Mouse (Mus musculus): ENCODE data around the gene Ldb2. TPM values are rescaled to one million over a fixed set of nuclear protein-coding genes. Genes with fewer than 3 reads are reported as not detected.
A peak's percentile ranks its signal among the peaks of the same experiment; 100 is the strongest.

The Ldb2 gene
- polyA plus RNA-seq, 1 experiment from 2014 or later: 91.7 TPM

GRCm38 (mm10) chr5:44693674-44694073 lies 105.8 kb downstream of the Ldb2 start:
- Histone ChIP-seq H3K4me1 (ENCODE audit: insufficient read depth, low read depth, low read length) (no peaks in the 10 kb centered on the region), H3K9me3 (ENCODE audit: low read length) (no peaks in the 10 kb centered on the region), H3K9ac (replicated peaks; ENCODE audit: low read depth) (no peak overlapping the region), H3K27ac (ENCODE audit: low read length) (no peak overlapping the region), H3K4me3 (ENCODE audit: low read depth, low read length) (no peak overlapping the region), H3K27me3 (replicated peaks; ENCODE audit: insufficient read depth, low read length) (no peaks in the 10 kb centered on the region), H3K4me2 (replicated peaks; ENCODE audit: low read depth, low read length) (no peak overlapping the region), H3K36me3 (ENCODE audit: insufficient read depth, low read length) (no peaks in the 10 kb centered on the region)
- DNase-seq (ENCODE audit: low spot score): no peak
- TF ChIP-seq EP300 (IDR thresholded peaks at IDR 0.05) (no peak), CTCF (IDR thresholded peaks at IDR 0.05) (no peak)
- ATAC-seq: no peak
- 59% methylated on average over 5 of the region's 5 CpGs for WGBS

DNA sequence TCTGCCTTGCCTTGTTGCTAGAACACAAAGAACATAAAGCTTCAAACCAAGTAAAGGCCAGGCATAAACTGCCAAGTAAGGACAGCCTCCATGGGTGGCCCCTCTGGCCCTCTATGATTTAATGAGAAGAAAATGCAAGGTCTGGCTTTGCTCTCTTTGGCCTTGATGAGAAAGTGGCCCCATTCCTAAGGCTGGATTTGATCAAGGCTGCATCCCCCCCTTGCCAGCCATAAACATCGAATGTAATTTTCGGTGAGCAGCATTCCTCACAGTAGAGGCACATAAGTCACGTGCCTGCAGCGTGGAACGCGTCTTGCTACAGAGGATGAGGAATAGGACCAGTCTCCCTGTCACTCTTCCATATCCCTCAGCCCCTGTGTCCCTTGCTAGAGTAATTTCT lies 113.1 kb downstream of the Ldb2 start:
- H3K9me3 ChIP-seq (ENCODE audit: low read length): no peaks in the 10 kb centered on the region
- no peak overlapping the region for H3K9ac ChIP-seq (replicated peaks; ENCODE audit: low read depth)
- ATAC-seq (no peak), DNase-seq (ENCODE audit: low spot score) (no peak)
- no peaks in the 10 kb centered on the region for H3K4me1 ChIP-seq (ENCODE audit: insufficient read depth, low read depth, low read length)
- no peak overlapping the region for H3K27ac ChIP-seq (ENCODE audit: low read length)
- 69% methylated on average over 6 of the region's 6 CpGs for WGBS
- no peak overlapping the region for H3K4me2 ChIP-seq (replicated peaks; ENCODE audit: low read depth, low read length)
- H3K27me3 ChIP-seq (replicated peaks; ENCODE audit: insufficient read depth, low read length): no peaks in the 10 kb centered on the region
- TF ChIP-seq CTCF (IDR thresholded peaks at IDR 0.05): no peak
- TF ChIP-seq EP300 (IDR thresholded peaks at IDR 0.05): no peak
- no peak overlapping the region for H3K4me3 ChIP-seq (ENCODE audit: low read depth, low read length)
- no peaks in the 10 kb centered on the region for H3K36me3 ChIP-seq (ENCODE audit: insufficient read depth, low read length)

- WGBS: 73% methylated on average over 3 of the region's 3 CpGs
- no peak overlapping the region for H3K4me2 ChIP-seq (replicated peaks; ENCODE audit: low read depth, low read length)
- H3K36me3 ChIP-seq (ENCODE audit: insufficient read depth, low read length): no peaks in the 10 kb centered on the region
- TF ChIP-seq EP300 (IDR thresholded peaks at IDR 0.05) (no peak), CTCF (IDR thresholded peaks at IDR 0.05) (no peak)
- 0 out of 2 replicates have a peak, but pooled peaks cover 5% of the 10 kb centered on the region for H3K4me1 ChIP-seq (ENCODE audit: insufficient read depth, low read depth, low read length)
- H3K9ac ChIP-seq (replicated peaks; ENCODE audit: low read depth): no peak overlapping the region
- ATAC-seq (no peak), DNase-seq (ENCODE audit: low spot score) (peak; percentile 36)
- H3K27me3 ChIP-seq (replicated peaks; ENCODE audit: insufficient read depth, low read length): no peaks in the 10 kb centered on the region
- no peaks in the 10 kb centered on the region for H3K9me3 ChIP-seq (ENCODE audit: low read length)
- no peak overlapping the region for H3K27ac ChIP-seq (ENCODE audit: low read length)
- no peak overlapping the region for H3K4me3 ChIP-seq (ENCODE audit: low read depth, low read length)
Observed at GRCm38 (mm10) chr5:44681054-44681638, 118.3 kb downstream of the Ldb2 start.

- 0 out of 2 replicates have a peak, but pooled peaks cover 5% of the 10 kb centered on the region for H3K4me1 ChIP-seq (ENCODE audit: insufficient read depth, low read depth, low read length)
- H3K4me3 ChIP-seq (ENCODE audit: low read depth, low read length): no peak overlapping the region
- no peak overlapping the region for H3K27ac ChIP-seq (ENCODE audit: low read length)
- TF ChIP-seq EP300 (IDR thresholded peaks at IDR 0.05) (no peak), CTCF (IDR thresholded peaks at IDR 0.05) (no peak)
- no peaks in the 10 kb centered on the region for H3K9me3 ChIP-seq (ENCODE audit: low read length)
- ATAC-seq (no peak), DNase-seq (ENCODE audit: low spot score) (peak; percentile 26)
- no peaks in the 10 kb centered on the region for H3K27me3 ChIP-seq (replicated peaks; ENCODE audit: insufficient read depth, low read length)
- H3K9ac ChIP-seq (replicated peaks; ENCODE audit: low read depth): no peak overlapping the region
- H3K4me2 ChIP-seq (replicated peaks; ENCODE audit: low read depth, low read length): no peak overlapping the region
- H3K36me3 ChIP-seq (ENCODE audit: insufficient read depth, low read length): no peaks in the 10 kb centered on the region
- WGBS: 48% methylated on average over 5 of the region's 5 CpGs
Observed at GRCm38 (mm10) chr5:44677814-44678213, 121.7 kb downstream of the Ldb2 start.

GRCm38 (mm10) chr5:44676145-44676754 lies 123.2 kb downstream of the Ldb2 start:
- Histone ChIP-seq H3K4me1 (ENCODE audit: insufficient read depth, low read depth, low read length) (0 out of 2 replicates have a peak, but pooled peaks cover 5% of the 10 kb centered on the region), H3K27me3 (replicated peaks; ENCODE audit: insufficient read depth, low read length) (no peaks in the 10 kb centered on the region), H3K9ac (replicated peaks; ENCODE audit: low read depth) (no peak overlapping the region), H3K4me2 (replicated peaks; ENCODE audit: low read depth, low read length) (no peak overlapping the region), H3K36me3 (ENCODE audit: insufficient read depth, low read length) (no peaks in the 10 kb centered on the region), H3K27ac (ENCODE audit: low read length) (no peak overlapping the region), H3K9me3 (ENCODE audit: low read length) (no peaks in the 10 kb centered on the region), H3K4me3 (ENCODE audit: low read depth, low read length) (no peak overlapping the region)
- WGBS: 87% methylated on average over 5 of the region's 5 CpGs
- TF ChIP-seq EP300 (IDR thresholded peaks at IDR 0.05): no peak
- no peak for TF ChIP-seq CTCF (IDR thresholded peaks at IDR 0.05)
- DNase-seq (ENCODE audit: low spot score) (no peak), ATAC-seq (no peak)

DNA sequence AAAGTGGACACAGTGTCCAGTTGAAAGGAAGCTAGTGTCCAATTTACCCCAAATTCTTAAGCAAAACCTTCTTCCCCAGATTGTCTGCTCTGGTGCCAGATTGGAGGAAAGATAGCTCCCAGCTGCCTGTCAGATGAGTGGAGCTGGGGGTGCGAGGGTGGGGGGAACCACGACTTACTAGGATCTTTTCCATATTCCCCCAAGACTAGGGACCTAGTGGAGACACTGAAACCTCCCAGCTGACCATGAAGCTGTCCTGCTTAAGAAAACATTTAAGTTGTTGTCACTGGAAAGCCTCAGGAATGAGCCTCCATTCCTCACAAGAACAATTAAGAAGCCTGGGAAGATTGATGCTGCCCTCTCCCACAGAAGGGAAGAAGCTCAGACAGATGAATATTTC lies 129.1 kb downstream of the Ldb2 start:
- Histone ChIP-seq H3K27me3 (replicated peaks; ENCODE audit: insufficient read depth, low read length) (no peaks in the 10 kb centered on the region), H3K36me3 (ENCODE audit: insufficient read depth, low read length) (no peaks in the 10 kb centered on the region), H3K9ac (replicated peaks; ENCODE audit: low read depth) (no peak overlapping the region), H3K9me3 (ENCODE audit: low read length) (no peaks in the 10 kb centered on the region), H3K4me3 (ENCODE audit: low read depth, low read length) (no peak overlapping the region), H3K4me2 (replicated peaks; ENCODE audit: low read depth, low read length) (no peak overlapping the region), H3K4me1 (ENCODE audit: insufficient read depth, low read depth, low read length) (no peaks in the 10 kb centered on the region), H3K27ac (ENCODE audit: low read length) (no peak overlapping the region)
- WGBS: 33% methylated on average over 2 of the region's 2 CpGs
- TF ChIP-seq EP300 (IDR thresholded peaks at IDR 0.05) (0 out of 2 replicates have a peak, but pooled peaks have one; percentile 21), CTCF (IDR thresholded peaks at IDR 0.05) (no peak)
- ATAC-seq (peak; percentile 79), DNase-seq (ENCODE audit: low spot score) (peak; percentile 65)

Measured in lung, postnatal 0 days (tissue).